Mouse (Mus musculus): Measurements from ENCODE around the gene Gm9758. TPM values are rescaled to one million over a fixed set of nuclear protein-coding genes. Genes with fewer than 3 reads are reported as not detected.
"Not testable (repeated sequence)": the region's sequence is repeated elsewhere in the genome, so short reads cannot be mapped to it uniquely, and the experiment has no call there.

The Gm9758 gene
- polyA plus RNA-seq, 1 experiment from 2014 or later, result not detected

GRCm38 (mm10) chr5:14914361-14914760 lies 338 bp downstream of the Gm9758 start:
- WGBS, result 71% methylated on average over 2 of the region's 3 CpGs
- H3K4me2 ChIP-seq (replicated peaks); H3K27ac ChIP-seq; H3K4me1 ChIP-seq; H3K4me3 ChIP-seq; H3K36me3 ChIP-seq; ATAC-seq (ENCODE audit: low FRiP score); H3K9me3 ChIP-seq (replicated peaks); H3K9ac ChIP-seq; H3K27me3 ChIP-seq: not testable (repeated sequence)

DNA sequence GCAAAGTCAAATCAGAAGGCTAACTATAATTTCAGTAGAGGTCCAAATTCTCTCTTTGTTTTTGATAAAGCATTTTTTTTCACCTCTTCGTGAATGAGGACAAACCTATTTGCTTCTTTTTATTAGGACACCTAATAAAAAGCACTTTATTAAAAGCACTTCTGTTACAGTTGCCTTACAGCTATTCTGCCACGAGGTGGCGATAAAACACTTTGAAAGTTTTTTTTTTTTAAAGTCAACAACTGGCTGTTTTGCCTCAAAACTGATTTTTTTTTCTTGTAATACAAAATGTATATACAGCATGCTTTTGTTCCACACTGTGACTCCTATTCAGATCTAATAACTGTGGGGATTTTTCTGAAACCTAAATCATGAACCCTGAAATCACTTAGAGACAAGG lies 11.2 kb downstream of the Gm9758 start:
- H3K4me2 ChIP-seq (replicated peaks); H3K27ac ChIP-seq; H3K36me3 ChIP-seq; H3K4me3 ChIP-seq; H3K9ac ChIP-seq; ATAC-seq (ENCODE audit: low FRiP score); H3K27me3 ChIP-seq; H3K4me1 ChIP-seq: not testable (repeated sequence)
- H3K9me3 ChIP-seq (replicated peaks), result peaks cover 16% of the 10 kb centered on the region; the same call in 1 of the 2 replicates
- 22% methylated on average over 3 of the region's 3 CpGs for WGBS

DNA sequence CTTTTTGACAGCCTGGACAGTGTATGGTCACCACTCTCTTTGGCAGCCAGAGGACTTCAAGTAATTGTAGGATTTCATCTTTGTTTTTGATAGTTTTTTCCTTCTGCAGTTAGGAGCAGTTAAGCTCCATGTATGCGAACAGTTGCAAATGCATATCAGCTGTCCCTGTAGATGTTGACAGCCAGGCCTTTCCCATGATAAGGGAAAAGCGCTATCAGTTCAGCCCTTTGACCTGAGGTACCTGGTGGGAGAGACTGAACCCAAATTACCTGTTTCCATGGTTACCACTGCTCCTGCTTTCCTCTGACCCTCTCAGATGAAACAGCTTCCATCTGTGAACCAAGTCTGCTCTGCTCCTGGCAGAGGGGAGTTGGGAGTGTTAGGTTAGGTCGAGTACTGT lies 22.5 kb downstream of the Gm9758 start:
- Histone ChIP-seq H3K4me1 (no peaks in the 10 kb centered on the region), H3K4me3 (no peak overlapping the region), H3K36me3 (no peaks in the 10 kb centered on the region), H3K4me2 (replicated peaks) (no peak overlapping the region), H3K27me3 (no peaks in the 10 kb centered on the region), H3K9ac (no peak overlapping the region), H3K9me3 (replicated peaks) (peaks cover 21% of the 10 kb centered on the region), H3K27ac (no peak overlapping the region)
- 84% methylated on average over 3 of the region's 3 CpGs for WGBS
- no peak for ATAC-seq (ENCODE audit: low FRiP score)

GRCm38 (mm10) chr5:14885291-14885690 lies 29.4 kb downstream of the Gm9758 start:
- ATAC-seq (ENCODE audit: low FRiP score); H3K4me2 ChIP-seq (replicated peaks); H3K36me3 ChIP-seq; H3K4me1 ChIP-seq; H3K9me3 ChIP-seq (replicated peaks); H3K27me3 ChIP-seq; H3K9ac ChIP-seq; H3K4me3 ChIP-seq; H3K27ac ChIP-seq: not testable (repeated sequence)
- WGBS, result 73% methylated on average over 2 of the region's 2 CpGs

Other genes with a start within 250 kb of the Gm9758 start
- not detected in 2 replicates for gene Speer4e, start 23.5 kb upstream of the Gm9758 start, polyA plus RNA-seq (2016; fragmentation: Nextera tagmentation; extraction: Ambion mirVana)
- gene Gm10354, start 64.0 kb upstream of the Gm9758 start, polyA plus RNA-seq (2016; fragmentation: Nextera tagmentation; extraction: Ambion mirVana), result not detected in 2 replicates
- gene Gm17019, start 118.1 kb upstream of the Gm9758 start, polyA plus RNA-seq (2016; fragmentation: Nextera tagmentation; extraction: Ambion mirVana), result not detected in 2 replicates